Mouse (Mus musculus): Measurements from ENCODE around the gene Setdb1.
"Not testable (repeated sequence)": the region's sequence is repeated elsewhere in the genome, so short reads cannot be mapped to it uniquely, and the experiment has no call there.

The Setdb1 gene

GRCm38 (mm10) chr3:95356701-95357449 lies at the start of gene Setdb1:
TSS of gene Setdb1 (minus strand) at chr3:95357202.
- peak; percentile 91 for DNase-seq

DNA sequence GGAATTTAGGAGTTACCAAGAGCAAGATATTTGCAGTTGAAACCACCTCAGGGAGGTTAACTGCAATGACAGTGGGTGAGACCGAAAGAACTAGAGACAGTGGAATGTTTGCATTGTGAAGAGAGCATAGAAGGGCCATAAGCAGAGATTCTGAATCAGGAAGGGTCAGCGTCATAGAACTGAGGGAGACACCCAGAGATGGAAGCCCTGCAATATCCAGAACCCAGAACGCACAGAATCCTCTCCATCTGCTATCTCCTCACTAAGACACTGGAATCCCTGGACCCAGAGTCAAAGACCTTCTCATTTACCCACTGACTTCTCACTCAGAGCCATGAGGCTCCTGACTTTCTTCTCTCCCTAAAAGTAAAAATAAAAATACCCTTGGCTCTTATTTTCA lies 45.7 kb upstream of the Setdb1 start, which contains the start of gene 4930558C23Rik:
Gene 4930558C23Rik, minus strand, starts transcription at position 101 of the 400 bp plus-strand sequence.
- no peak for DNase-seq

DNA sequence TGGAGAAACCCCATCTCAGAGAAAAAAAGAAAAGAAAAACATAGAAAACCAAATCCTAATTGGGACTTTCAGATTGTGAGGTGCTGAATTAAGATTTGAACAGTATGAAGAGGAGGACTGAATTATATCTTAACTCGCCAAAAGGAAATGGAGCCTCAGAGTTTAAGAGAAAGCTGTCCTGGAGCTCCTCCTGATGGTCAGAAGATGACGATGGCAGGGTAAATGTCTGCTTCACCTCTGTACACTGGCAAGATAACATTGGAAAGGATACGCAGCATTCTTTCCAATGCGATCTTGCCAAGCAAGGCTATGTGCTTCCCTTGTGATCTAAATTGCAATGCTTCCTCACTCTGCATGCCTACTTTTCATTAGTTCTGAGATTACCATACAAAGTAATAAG lies 37.4 kb upstream of the Setdb1 start:
- no peak for DNase-seq

DNA sequence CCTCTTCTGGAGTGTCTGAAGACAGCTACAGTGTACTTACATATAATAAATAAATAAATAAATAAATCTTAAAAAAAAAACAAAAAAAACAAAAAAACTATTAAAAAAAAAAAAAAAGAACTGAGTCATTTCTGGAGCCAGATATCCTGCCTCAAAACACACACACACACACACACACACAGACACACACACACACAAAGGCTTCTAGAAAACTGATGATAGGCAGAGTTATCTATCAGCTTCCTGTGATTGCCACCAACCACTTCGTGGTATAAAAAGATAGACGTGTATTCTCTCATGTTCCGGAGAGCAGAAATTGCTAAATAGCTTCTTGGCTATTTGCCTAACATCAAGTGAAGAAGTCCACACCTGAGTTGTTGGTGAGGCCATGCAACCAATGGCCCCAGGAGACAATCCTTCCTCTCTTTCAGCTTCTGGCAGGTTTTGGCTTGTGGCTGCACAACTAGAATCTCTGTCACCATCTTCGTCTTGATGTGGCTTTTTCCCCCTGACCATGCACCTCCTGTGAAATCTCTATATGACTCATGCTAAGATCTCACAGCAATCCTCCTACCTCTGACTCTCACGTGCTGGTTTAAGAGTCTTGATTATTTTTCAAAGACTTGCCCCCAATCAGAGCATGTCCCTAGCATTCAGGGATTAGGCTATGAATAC lies 28.5 kb upstream of the Setdb1 start:
- no peak for DNase-seq

DNA sequence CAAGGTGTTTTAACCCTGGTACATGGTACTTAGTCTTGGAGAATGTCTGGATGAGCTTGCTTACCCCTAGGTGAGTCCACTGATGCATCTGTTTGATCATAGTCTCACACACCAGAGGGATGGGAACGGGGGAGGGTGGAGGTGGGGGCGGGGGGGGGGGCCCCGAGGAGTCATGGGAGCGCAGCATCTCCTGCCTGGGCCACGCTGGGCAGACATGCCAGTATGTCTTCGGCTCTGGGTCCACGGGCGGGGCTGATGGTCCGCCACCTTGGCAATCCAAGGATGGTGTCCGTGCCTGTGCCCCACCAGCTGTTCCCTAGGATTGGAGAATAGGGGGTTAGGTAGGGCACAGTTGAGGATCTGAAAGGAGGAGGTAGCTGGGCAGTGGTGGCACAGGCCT lies 16.2 kb upstream of the Setdb1 start:
- DNase-seq, result no peak

DNA sequence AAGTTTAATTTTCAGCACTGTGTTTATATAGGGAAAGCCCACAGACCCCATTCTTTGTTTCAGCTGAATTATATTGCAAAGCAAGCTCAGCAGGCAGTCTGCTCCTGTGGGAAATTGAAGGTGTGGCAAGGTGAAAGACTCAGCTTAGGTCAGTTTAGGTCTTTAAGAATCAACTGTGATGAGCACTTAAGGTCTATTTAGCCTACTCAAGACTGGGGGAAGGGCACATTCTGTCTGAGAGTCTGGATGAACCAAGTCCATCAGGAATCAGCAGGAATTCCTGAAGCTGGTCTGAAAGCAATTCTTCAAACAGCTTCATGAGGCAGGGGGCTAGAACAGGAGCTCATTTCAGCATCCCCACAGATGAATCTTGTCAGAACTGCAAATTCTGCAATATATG lies 13.1 kb upstream of the Setdb1 start:
- no peak for DNase-seq

GRCm38 (mm10) chr3:95360276-95360675 lies 3.3 kb upstream of the Setdb1 start:
- DNase-seq, result not testable (repeated sequence)

- DNase-seq, result no peak
These were observed 744 bp upstream of the Setdb1 start for GRCm38 (mm10) chr3:95357746-95358145.

DNA sequence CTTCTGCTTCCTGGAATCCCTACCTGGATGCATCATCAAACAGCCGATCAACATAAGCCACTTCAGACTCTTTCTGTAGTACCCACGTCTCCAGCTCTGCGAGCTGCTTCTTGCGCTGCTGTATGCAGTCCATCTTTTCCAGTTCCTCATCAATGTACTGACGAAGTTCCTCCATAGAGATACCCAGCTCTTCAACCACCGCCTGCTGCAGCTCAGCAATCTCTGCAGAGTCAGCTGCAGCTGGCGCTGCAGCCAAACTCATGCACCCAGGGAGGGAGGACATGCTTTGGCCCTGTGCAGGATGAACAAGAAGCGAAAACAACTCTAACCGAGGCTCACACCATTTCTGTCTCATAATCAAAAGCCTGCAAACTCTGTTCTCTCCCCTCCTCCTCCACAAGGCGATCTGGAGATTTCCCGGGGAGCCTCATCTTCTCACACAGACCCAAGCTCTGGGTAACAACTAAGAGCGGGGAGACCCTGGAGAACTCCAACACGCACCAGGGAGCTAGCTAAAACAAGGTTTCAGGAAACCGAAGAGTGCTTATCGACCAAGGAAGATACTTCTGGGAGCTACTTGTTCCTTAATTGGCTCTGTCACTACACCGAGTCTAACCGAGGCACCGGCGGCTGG lies 974 bp downstream of the Setdb1 start:
- not testable (repeated sequence) for DNase-seq

DNA sequence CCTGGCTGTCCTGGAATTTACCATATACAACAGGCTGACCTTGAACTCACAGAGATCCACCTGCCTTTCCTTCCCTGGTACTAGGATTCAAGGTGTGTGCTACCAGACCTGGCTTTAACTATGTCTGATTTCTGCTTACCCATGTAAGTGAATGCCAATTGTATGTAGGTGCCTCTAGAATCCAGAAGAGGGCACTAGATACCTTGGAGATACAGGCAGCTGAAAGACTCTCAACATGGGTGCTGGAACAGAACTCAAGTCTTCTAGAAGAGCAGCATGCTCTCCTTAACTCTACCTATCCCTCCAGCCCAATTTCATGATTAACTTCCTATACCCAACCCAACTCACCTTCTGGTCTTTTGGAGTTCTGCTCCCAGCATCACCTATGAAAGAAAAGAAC lies 7.5 kb downstream of the Setdb1 start:
- peak; percentile 40 for DNase-seq

GRCm38 (mm10) chr3:95348343-95348742 lies 8.7 kb downstream of the Setdb1 start:
- DNase-seq, result not testable (repeated sequence)

GRCm38 (mm10) chr3:95346454-95346853 lies 10.5 kb downstream of the Setdb1 start:
- DNase-seq, result no peak

DNA sequence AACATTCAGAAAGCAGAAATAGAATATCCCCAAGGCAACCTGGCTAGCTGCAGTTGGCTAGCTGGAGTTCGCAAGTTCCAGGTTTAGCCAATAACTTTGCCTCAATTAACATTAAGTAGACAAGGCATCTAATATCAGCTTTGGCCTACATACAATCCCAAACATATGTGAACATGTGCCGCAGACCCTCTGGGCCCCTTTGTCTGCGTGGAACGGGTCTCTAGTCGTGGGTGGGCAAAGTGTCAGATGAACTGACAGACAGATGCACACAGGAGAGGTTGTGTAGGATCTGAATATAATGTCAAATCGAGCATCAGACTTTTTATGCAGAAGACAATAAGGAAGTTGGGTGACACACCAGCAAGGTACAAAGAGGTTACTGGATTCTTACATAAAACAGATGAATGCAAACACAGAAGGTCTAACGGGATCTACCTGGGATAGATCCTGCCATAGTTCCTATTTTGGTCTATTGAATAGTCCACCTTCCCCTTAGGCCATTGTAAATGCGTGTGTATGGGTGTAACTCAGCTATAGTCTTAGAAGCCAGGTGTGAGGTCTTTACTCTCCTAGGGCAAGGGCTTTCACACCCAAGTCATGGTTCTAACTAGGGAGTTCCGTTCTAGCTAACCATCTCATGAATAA lies 13.5 kb downstream of the Setdb1 start:
- not testable (repeated sequence) for DNase-seq

- no peak for DNase-seq
These were observed 18.8 kb downstream of the Setdb1 start for GRCm38 (mm10) chr3:95338251-95338650.

- no peak for DNase-seq
These were observed 19.7 kb downstream of the Setdb1 start for GRCm38 (mm10) chr3:95337345-95337744.

GRCm38 (mm10) chr3:95331528-95331927 lies 25.5 kb downstream of the Setdb1 start:
- no peak for DNase-seq

DNA sequence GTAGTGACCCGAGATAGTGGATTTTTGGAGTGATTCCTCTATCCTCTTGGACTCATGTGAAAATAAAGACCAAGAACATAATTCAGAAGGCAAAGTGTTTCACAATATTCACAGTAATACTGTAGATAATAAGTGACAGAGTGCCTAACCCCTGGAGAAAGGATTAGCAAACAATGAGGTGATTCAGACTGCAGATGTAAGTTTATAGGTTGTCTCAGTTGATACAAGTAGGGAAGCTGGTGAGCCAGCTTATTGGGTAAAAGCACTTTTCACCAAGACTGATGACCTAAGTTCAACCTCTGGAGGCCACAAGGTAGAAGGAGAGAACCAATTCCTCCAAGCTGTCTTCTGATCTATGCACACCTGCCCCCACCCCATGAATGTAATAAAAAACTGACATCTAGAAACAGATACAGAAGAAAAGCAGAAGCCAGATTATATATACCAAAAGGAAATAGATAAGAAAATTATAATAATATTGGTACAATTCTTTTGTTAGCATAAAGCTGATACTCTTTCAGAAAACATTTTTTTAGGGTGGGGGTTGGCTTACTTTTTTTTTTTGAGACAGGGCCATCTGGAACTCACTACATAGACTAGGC lies 28.1 kb downstream of the Setdb1 start:
- no peak for DNase-seq

- DNase-seq, result no peak
These were observed 32.4 kb downstream of the Setdb1 start for GRCm38 (mm10) chr3:95324454-95325144.

DNA sequence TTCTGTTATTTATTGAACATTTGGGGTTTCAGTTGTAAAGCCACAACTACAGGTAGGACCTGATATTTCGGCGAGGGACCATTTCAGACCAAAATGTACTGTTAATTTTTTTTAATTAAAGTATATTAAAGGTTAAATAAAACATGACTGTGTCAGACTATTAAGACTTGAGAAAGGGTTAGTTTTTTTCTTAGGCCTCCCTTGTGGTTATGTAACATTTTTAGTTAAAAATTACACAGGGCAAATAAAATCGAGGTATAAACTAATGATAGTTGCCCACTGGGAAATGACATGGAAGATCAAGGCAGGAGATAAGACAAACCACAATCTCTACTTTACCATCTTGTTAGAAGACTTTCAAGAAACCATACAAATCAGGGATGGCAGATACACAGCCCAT lies 33.6 kb downstream of the Setdb1 start:
- DNase-seq, result no peak

GRCm38 (mm10) chr3:95319701-95320625 lies 37.0 kb downstream of the Setdb1 start:
- no peak for DNase-seq

- no peak for DNase-seq
These were observed 37.9 kb downstream of the Setdb1 start for GRCm38 (mm10) chr3:95319110-95319509.
